Mouse (Mus musculus) liver, embryonic 14.5 days (tissue): ENCODE measurements at regions not wholly inside any gene's neighbourhood (a gene's known extent, or its start where the extent isn't known, plus 50 kb on each side); places are given as distances from the start of the nearest gene placed in this dataset.

Experiments used
- ATAC-seq: fragments of 200-750 bp; cut with Nextera tagmentation; 2 replicates; pipeline ENCODE4 v1.8.0; 2017; ENCODE audit warnings: moderate number of reproducible peaks, mild to moderate bottlenecking, moderate library complexity; ENCODE audit not compliant: insufficient read depth
- DNase-seq, 3 experiments: peaks; one replicate each; pipeline ENCODE4 v3.0.0-alpha.2; 2012 to 2013; ENCODE audit warnings: low read depth in 3 of 3, low spot score in 3 of 3
- H3K27ac ChIP-seq: fragments of 300-500 bp; sonication (generic); 2 replicates; pipeline ENCODE4 v1.5.1; 2014; ENCODE audit warnings: moderate library complexity, mild to moderate bottlenecking, control low read depth, inconsistent platforms
- H3K27me3 ChIP-seq: fragments of 300-500 bp; sonication (generic); 2 replicates; pipeline ENCODE4 v1.6.1; 2014; ENCODE audit warnings: mild to moderate bottlenecking, low read length, moderate library complexity; ENCODE audit not compliant: control insufficient read depth, insufficient read depth
- H3K36me3 ChIP-seq: fragments of 300-500 bp; sonication (generic); replicated peaks from 2 replicates; pipeline ENCODE4 v1.6.1; 2014; ENCODE audit warnings: low read depth; ENCODE audit not compliant: control insufficient read depth, insufficient read depth
- H3K4me1 ChIP-seq, 2 experiments: fragments of 200-500 bp in 1 of 2; fragments of 300-500 bp in 1 of 2; sonication (generic) in 1 of 2; replicated peaks; 2 replicates each; pipeline ENCODE4 v1.6.1; 2012 to 2014; ENCODE audit warnings: antibody characterized with exemption in 1 of 2, inconsistent platforms in 1 of 2, low read length in 1 of 2; ENCODE audit not compliant: control insufficient read depth in 2 of 2, insufficient read depth in 2 of 2
- H3K4me2 ChIP-seq: fragments of 300-500 bp; sonication (generic); 2 replicates; pipeline ENCODE4 v1.6.1; 2014; ENCODE audit warnings: low read depth, mild to moderate bottlenecking, control low read depth, moderate library complexity
- H3K4me3 ChIP-seq, 2 experiments: fragments of 200-500 bp in 1 of 2; fragments of 300-500 bp in 1 of 2; sonication (generic) in 1 of 2; 2 replicates each; pipeline ENCODE4 v1.5.1; 2012 to 2014; ENCODE audit warnings: low read depth in 2 of 2, low read length in 2 of 2, mild to moderate bottlenecking in 2 of 2, control low read depth in 1 of 2, inconsistent platforms in 1 of 2, moderate library complexity in 1 of 2; ENCODE audit not compliant: insufficient read depth in 1 of 2
- H3K9ac ChIP-seq: fragments of 300-500 bp; sonication (generic); replicated peaks from 2 replicates; pipeline ENCODE4 v1.6.1; 2014; ENCODE audit warnings: mild to moderate bottlenecking, control low read depth, moderate library complexity
- H3K9me3 ChIP-seq: fragments of 300-500 bp; sonication (generic); 2 replicates; pipeline ENCODE4 v1.6.1; 2016; ENCODE audit warnings: low read length, mixed read lengths; ENCODE audit not compliant: control insufficient read depth
- CTCF ChIP-seq: IDR thresholded peaks from 2 replicates; pipeline ENCODE4 v1.5.1; 2016; ENCODE audit warnings: antibody characterized with exemption, low read depth, control low read depth
- EP300 ChIP-seq: IDR thresholded peaks from 2 replicates; pipeline ENCODE4 v1.6.1; 2016; ENCODE audit warnings: antibody characterized with exemption, low read depth
- WGBS: fragments of 180-500 bp; shearing (Covaris S2); extraction: QIAGEN DNeasy Blood & Tissue Kit; methylation state at CpG from one replicate; pipeline ENCODE4 v1.1.7; 2014; ENCODE audit not compliant: insufficient replicate concordance; 5-methylcytosine and 5-hydroxymethylcytosine counted together

DNA sequence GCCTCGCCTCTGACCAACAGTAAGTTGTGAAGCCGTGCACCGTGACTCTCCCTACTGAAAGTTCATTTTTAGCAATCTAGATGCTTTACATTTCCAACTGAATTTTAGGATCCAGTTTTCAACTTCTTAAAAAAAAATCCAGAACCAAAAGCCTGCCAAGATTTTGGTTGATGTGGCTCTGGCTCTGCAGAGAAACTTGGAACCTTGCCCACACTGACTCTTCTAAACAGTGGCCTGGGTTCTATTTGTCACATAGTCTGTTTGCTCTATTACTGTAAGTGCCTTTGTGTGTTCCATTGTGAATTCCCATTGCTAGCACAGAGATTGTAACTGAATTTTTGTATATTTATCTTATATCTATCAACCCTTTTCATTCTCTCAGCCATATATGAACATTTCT lies 140.8 kb downstream of the Thbs2 start:
- no peaks in the 10 kb centered on the region for H3K36me3 ChIP-seq
- 59% methylated on average over 3 of the region's 3 CpGs for WGBS
- TF ChIP-seq EP300 (no peak), CTCF (no peak)
- no peaks in the 10 kb centered on the region for H3K4me1 ChIP-seq
- DNase-seq (no peak), ATAC-seq (no peak)
- no peak overlapping the region for H3K27ac ChIP-seq
- H3K9me3 ChIP-seq: no peaks in the 10 kb centered on the region
- no peak overlapping the region for H3K4me3 ChIP-seq
- no peak overlapping the region for H3K4me2 ChIP-seq
- no peak overlapping the region for H3K9ac ChIP-seq
- no peaks in the 10 kb centered on the region for H3K27me3 ChIP-seq

GRCm38 (mm10) chr17:14552081-14552480 lies 142.0 kb downstream of the Thbs2 start:
- DNase-seq: no peak

GRCm38 (mm10) chr17:14551610-14552009 lies 142.4 kb downstream of the Thbs2 start:
- no peaks in the 10 kb centered on the region for H3K4me1 ChIP-seq
- no peak overlapping the region for H3K4me3 ChIP-seq
- H3K36me3 ChIP-seq: no peaks in the 10 kb centered on the region
- WGBS: 47% methylated on average over 4 of the region's 4 CpGs
- no peak overlapping the region for H3K4me2 ChIP-seq
- DNase-seq: no peak
- TF ChIP-seq EP300 (no peak), CTCF (no peak)
- H3K9ac ChIP-seq: no peak overlapping the region
- H3K9me3 ChIP-seq: no peaks in the 10 kb centered on the region
- no peak overlapping the region for H3K27ac ChIP-seq
- no peak for ATAC-seq
- no peaks in the 10 kb centered on the region for H3K27me3 ChIP-seq

More at GRCm38 (mm10) chr17:14552081-14552480, 142.0 kb downstream of the Thbs2 start:
- TF ChIP-seq EP300 (no peak), CTCF (no peak)
- H3K27me3 ChIP-seq: no peaks in the 10 kb centered on the region
- no peak overlapping the region for H3K27ac ChIP-seq
- no peak for ATAC-seq
- no peak overlapping the region for H3K4me2 ChIP-seq
- WGBS: 60% methylated on average over 4 of the region's 4 CpGs
- H3K4me3 ChIP-seq: no peak overlapping the region
- H3K4me1 ChIP-seq: no peaks in the 10 kb centered on the region
- no peak overlapping the region for H3K9ac ChIP-seq
- H3K36me3 ChIP-seq: no peaks in the 10 kb centered on the region
- H3K9me3 ChIP-seq: no peaks in the 10 kb centered on the region

DNA sequence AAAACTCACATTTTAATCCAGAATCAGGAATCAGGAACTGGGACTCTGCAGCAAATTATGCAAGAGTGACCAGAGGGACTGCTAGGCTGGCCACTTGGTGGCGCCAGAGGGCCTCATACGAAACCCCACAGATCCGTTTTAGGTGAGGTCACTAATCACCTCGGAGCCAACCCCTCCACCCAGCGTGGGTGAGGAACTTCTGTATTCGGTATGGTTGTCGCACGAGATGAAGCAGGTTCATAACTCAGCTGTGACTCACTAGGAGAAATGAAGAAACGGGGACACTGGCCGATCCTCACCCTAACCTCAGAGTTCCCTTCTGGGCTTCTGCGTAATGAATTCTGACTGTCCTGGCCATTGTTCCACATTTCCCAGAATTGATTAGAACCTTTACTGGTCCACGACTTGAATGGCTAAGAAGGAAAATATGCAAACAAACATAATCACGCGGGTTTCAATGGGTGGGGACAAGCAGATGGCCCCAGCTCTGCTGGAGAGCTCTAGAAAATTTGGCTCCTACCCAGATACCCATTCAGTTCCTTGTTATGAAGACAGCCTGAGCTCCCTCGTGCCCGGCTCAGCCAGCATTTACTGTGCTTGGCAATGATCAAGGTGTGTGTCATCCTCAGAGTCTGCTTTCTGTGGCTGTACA lies 148.1 kb downstream of the Thbs2 start:
- peak; percentile 74 for TF ChIP-seq CTCF
- TF ChIP-seq EP300: no peak
- H3K27me3 ChIP-seq: no peaks in the 10 kb centered on the region
- no peak overlapping the region for H3K27ac ChIP-seq
- no peaks in the 10 kb centered on the region for H3K36me3 ChIP-seq
- H3K4me2 ChIP-seq: no peak overlapping the region
- no peak overlapping the region for H3K4me3 ChIP-seq
- WGBS: 23% methylated on average over 16 of the region's 16 CpGs
- peak; percentile 28 to 34 (median 28) for DNase-seq
- ATAC-seq: no peak
- H3K4me1 ChIP-seq: no peaks in the 10 kb centered on the region
- no peaks in the 10 kb centered on the region for H3K9me3 ChIP-seq
- no peak overlapping the region for H3K9ac ChIP-seq

DNA sequence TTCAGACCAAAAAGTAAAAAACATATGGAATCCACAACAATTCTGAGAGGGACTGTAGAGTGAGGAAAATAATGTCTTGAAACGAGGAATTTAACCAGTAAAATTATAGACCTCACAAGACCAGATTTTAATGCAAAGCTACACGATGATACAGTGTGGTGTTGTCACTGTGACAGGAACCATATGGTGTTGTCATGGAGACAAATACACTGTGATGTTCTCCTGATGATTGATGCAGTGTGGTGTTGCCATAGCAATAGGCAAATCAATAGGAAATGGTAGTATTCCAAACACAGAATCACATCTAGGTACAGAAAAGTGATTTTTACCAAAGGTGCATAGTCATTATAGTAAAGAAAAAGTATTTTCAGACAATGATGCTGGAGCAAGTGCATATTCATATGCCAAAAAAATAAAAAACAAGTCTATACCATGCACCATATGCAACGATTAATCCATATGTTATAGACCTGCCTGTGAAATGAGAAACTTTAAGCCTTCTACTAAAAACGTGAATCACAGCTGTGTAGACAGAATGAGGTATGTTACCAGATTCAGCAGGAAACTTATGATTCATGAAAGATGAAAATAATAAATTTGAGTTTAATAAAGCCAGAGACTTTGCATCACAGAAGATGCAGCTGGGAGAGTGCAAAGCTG lies 149.6 kb downstream of the Thbs2 start:
- H3K9me3 ChIP-seq: no peaks in the 10 kb centered on the region
- ATAC-seq (no peak), DNase-seq (no peak)
- H3K4me1 ChIP-seq: no peaks in the 10 kb centered on the region
- H3K27ac ChIP-seq: no peak overlapping the region
- H3K4me2 ChIP-seq: no peak overlapping the region
- no peaks in the 10 kb centered on the region for H3K36me3 ChIP-seq
- no peaks in the 10 kb centered on the region for H3K27me3 ChIP-seq
- H3K9ac ChIP-seq: no peak overlapping the region
- TF ChIP-seq CTCF (no peak), EP300 (no peak)
- H3K4me3 ChIP-seq: no peak overlapping the region
- WGBS: 36% methylated on average over 4 of the region's 4 CpGs
